Mouse (Mus musculus) lung, adult 2 months (tissue): ENCODE data around the gene Fam161a.

Experiments used
- CTCF ChIP-seq: fragments of 200-500 bp; IDR thresholded peaks from 2 replicates; pipeline ENCODE4 v1.5.1; 2011; ENCODE audit warnings: mild to moderate bottlenecking, low read length, control low read depth; ENCODE audit not compliant: insufficient read depth
- POLR2A ChIP-seq: fragments of 200-500 bp; IDR thresholded peaks from 2 replicates; pipeline ENCODE4 v1.6.1; 2011; ENCODE audit warnings: low read depth, mild to moderate bottlenecking, control low read depth, low read length, borderline replicate concordance; ENCODE audit errors: extremely low read depth

DNA sequence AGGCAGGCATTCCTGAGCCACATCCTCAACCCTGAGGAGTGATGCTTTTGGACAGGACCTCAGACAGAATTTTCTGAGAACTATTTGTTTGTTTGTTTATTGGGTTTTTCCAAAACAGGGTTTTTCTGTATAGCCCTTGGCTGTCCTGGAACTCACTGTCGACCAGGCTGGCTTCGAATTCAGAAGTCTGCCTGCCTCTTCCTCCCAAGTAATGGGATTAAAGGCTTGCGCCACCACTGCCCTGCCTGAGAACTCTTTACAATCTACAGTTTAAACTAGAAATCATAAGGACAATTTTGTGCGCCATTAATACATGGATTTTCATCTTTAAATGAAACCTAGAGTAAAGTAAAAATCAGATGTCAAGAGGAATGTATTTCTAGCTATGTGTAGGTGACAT lies 11.9 kb upstream of the Fam161a start:
- TF ChIP-seq CTCF (no peak), POLR2A (no peak)
